Mouse (Mus musculus) hindbrain, embryonic 11.5 days (tissue): Measurements from ENCODE around the gene 1700093K21Rik. TPM values are rescaled to one million over a fixed set of nuclear protein-coding genes. Genes with fewer than 3 reads are reported as not detected.
"Not testable (repeated sequence)": the region's sequence is repeated elsewhere in the genome, so short reads cannot be mapped to it uniquely, and the experiment has no call there.

Experiments used
- ATAC-seq: fragments of 200-750 bp; cut with Nextera tagmentation; 2 replicates; pipeline ENCODE4 v1.8.0; 2017; ENCODE audit warnings: mild to moderate bottlenecking, moderate TSS enrichment, moderate library complexity; ENCODE audit not compliant: low FRiP score
- DNase-seq: peaks from one replicate; pipeline ENCODE4 v3.0.0-alpha.2; 2015; ENCODE audit warnings: low spot score
- H3K27ac ChIP-seq: fragments of 300-500 bp; sonication (generic); 2 replicates; pipeline ENCODE4 v1.5.1; 2014; ENCODE audit warnings: mild to moderate bottlenecking, low read depth, low read length
- H3K27me3 ChIP-seq: fragments of 300-500 bp; sonication (generic); 2 replicates; pipeline ENCODE4 v1.6.1; 2014; ENCODE audit warnings: mild to moderate bottlenecking, low read length, moderate library complexity, mixed read lengths; ENCODE audit not compliant: control insufficient read depth, insufficient read depth
- H3K36me3 ChIP-seq: fragments of 300-500 bp; sonication (generic); 2 replicates; pipeline ENCODE4 v1.6.1; 2014; ENCODE audit warnings: mild to moderate bottlenecking, low read length, moderate library complexity, mixed read lengths; ENCODE audit not compliant: control insufficient read depth, insufficient read depth
- H3K4me1 ChIP-seq: fragments of 300-500 bp; sonication (generic); replicated peaks from 2 replicates; pipeline ENCODE4 v1.6.1; 2014; ENCODE audit warnings: low read length, mixed read lengths; ENCODE audit not compliant: control insufficient read depth, insufficient read depth
- H3K4me2 ChIP-seq: fragments of 300-500 bp; sonication (generic); replicated peaks from 2 replicates; pipeline ENCODE4 v1.6.1; 2014; ENCODE audit warnings: mild to moderate bottlenecking, low read depth, low read length
- H3K4me3 ChIP-seq: fragments of 300-500 bp; sonication (generic); 2 replicates; pipeline ENCODE4 v1.5.1; 2014; ENCODE audit warnings: low read depth, low read length
- H3K9ac ChIP-seq: fragments of 300-500 bp; sonication (generic); 2 replicates; pipeline ENCODE4 v1.6.1; 2014; ENCODE audit warnings: low read depth, low read length
- H3K9me3 ChIP-seq: fragments of 300-500 bp; sonication (generic); 2 replicates; pipeline ENCODE4 v1.6.1; 2016; ENCODE audit warnings: low read length; ENCODE audit not compliant: control insufficient read depth
- WGBS: fragments of 180-500 bp; shearing (Covaris S2); extraction: QIAGEN DNeasy Blood & Tissue Kit; methylation state at CpG from one replicate; pipeline ENCODE4 v1.1.7; 2014; 5-methylcytosine and 5-hydroxymethylcytosine counted together
- polyA plus RNA-seq: library from polyadenylated mRNA; unstranded; fragments of >200 nt; fragmentation: Nextera tagmentation; extraction: Ambion mirVana; gene quantifications from 2 replicates; pipeline ENCODE4 v1.2.1, GENCODE M21; 2014

1700093K21Rik gene
- 0.17 TPM in 1 of 2 replicates, not detected in the other for polyA plus RNA-seq

DNA sequence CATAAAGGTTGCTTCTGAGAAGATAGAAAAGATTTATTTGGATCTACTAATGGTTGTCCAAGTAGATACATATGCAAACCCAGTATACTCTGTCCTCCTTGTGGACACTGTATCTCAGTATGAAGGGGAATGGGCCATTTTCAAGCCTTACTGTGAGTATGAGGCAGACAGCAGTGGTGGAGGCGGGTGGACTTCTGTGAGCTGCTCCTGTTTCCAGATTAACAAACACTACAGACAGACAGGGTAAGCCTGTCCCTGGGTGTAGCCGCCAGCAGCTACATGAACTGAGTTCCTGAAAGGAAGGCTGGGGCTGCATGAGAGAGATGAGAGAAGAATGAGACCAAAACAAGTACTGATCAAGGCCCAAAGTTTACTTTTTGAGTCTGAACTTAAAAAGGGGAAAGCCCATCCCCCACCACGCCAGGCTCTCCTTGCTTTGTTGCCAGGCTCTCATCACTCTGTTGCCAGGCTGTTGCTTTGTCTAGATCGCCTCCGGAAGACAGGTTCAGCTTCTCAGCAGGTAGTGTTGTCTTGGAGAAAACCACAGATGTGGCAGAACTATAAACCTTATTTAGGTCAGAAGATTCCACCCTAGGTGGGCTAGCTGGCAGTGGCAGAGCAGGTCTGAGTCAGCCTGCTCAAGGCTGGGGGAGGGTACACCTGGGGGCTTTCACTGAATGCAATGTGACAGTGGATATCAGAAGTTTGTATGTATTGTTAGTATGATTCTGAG lies at the start of gene 1700093K21Rik:
TSS of gene 1700093K21Rik (minus strand) at position 683 of the 733 bp plus-strand sequence.
- WGBS: 33% methylated on average over 5 of the region's 5 CpGs
- Histone ChIP-seq H3K36me3 (no peaks in the 10 kb centered on the region), H3K9ac (no peak within 1 kb of the TSS), H3K4me2 (no peak within 1 kb of the TSS), H3K9me3 (no peaks in the 10 kb centered on the region), H3K4me3 (no peak within 1 kb of the TSS), H3K27me3 (no peaks in the 10 kb centered on the region), H3K4me1 (no peaks in the 10 kb centered on the region), H3K27ac (no peak within 1 kb of the TSS)
- ATAC-seq: no peak
- DNase-seq: no peak

DNA sequence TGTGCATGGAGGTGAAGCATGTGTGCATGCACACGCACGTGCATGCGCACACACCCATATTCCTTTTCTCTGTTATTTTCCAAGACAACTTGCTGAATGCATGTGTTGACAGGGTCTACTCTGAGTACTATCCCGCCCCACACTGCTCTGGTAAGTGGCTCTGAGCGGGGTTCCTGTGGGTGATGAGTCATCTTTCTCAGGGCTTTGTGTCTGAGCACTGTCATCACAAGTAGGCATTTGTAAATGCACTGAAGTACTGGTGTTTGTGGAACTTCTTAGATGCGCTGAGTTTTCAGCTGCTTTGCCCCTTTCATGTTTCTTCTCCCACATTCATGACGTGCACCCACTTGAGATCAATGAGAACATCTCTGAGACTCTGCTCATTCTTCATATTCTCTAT lies 49.2 kb upstream of the 1700093K21Rik start:
- ATAC-seq (no peak), DNase-seq (no peak)
- WGBS: 89% methylated on average over 7 of the region's 7 CpGs
- Histone ChIP-seq H3K9me3 (no peaks in the 10 kb centered on the region), H3K4me2 (no peak overlapping the region), H3K27ac (no peak overlapping the region), H3K4me3 (no peak overlapping the region), H3K27me3 (no peaks in the 10 kb centered on the region), H3K9ac (no peak overlapping the region), H3K36me3 (0 out of 2 replicates have a peak, but pooled peaks cover 5% of the 10 kb centered on the region), H3K4me1 (no peaks in the 10 kb centered on the region)

DNA sequence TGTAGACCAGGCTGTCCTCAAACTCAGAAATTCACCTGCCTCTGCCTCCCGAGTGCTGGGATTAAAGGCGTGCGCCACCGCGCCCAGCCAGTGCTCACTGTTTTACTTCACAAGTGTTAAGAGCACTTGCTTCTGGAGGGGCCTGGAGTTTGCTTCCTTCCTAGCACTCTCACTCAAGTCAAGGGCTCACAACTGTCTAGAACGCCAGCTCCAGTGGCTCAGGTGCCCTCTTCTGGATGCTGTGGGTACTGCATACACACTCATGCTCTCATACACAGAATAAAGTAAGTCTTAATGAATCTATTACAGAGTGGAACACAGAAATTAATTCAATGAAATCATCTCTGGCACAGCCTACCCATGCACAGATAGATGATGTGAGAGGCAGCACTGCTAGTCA lies 44.8 kb upstream of the 1700093K21Rik start:
- H3K9me3 ChIP-seq: no peaks in the 10 kb centered on the region
- no peak overlapping the region for H3K4me3 ChIP-seq
- H3K27ac ChIP-seq: no peak overlapping the region
- WGBS: 59% methylated on average over 6 of the region's 6 CpGs
- no peak overlapping the region for H3K9ac ChIP-seq
- H3K27me3 ChIP-seq: no peaks in the 10 kb centered on the region
- ATAC-seq: peak; percentile 59
- peak; percentile 86 for DNase-seq
- H3K4me2 ChIP-seq: no peak overlapping the region
- no peaks in the 10 kb centered on the region for H3K36me3 ChIP-seq
- no peaks in the 10 kb centered on the region for H3K4me1 ChIP-seq

DNA sequence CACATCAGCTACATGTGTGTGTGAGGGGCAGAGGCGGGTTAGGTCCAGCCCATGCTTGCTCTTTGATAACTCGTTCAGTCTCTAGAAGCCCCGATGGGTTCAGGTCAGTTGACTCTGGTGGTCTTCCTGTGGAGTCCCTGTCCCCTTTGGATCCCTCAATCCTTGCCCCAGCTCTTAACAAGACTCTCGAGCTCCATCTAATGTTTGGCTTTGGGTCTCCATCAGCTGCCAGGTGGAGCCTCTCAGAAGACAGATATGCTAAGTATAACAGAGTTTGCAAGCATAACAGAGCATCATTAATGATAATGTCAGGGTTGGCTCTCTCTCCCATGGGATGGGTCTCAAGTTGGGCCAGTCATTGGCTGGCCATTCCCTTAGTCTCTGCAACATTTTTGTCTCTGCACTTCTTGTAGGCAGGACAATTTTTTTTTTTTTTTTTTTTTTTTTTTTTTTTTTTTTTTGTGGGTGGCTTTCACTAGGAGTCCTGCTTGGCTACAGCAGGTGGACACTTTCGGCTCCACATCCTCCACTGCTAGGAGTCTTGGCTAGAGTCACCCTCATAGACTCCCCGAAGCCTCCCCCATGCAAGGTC lies 36.2 kb upstream of the 1700093K21Rik start:
- Histone ChIP-seq H3K4me2 (no peak overlapping the region), H3K4me3 (no peak overlapping the region), H3K27me3 (no peaks in the 10 kb centered on the region), H3K9me3 (no peaks in the 10 kb centered on the region), H3K4me1 (no peaks in the 10 kb centered on the region), H3K36me3 (no peaks in the 10 kb centered on the region), H3K27ac (no peak overlapping the region), H3K9ac (no peak overlapping the region)
- WGBS: 63% methylated on average over 6 of the region's 6 CpGs
- no peak for ATAC-seq
- DNase-seq: no peak

DNA sequence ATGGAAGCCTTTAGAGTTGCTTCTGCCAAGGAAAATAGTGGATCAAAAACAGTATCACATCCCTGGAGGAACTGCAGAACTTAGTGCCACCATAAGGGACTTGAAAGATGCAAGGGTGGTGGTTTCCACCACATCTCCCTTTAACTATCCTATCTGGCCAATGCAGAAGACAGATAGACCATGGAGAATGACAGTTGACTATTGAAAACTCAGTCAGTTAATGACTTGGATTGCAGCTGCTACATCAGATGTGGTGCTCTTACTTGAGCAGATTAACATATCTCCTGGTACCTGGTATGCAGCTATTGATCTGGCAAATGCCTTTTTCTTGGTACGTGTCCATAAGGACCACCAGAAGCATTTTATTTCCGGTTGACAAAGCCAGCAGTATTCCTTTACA lies 16.5 kb upstream of the 1700093K21Rik start:
- Histone ChIP-seq H3K4me3 (no peak overlapping the region), H3K9ac (no peak overlapping the region), H3K4me2 (no peak overlapping the region), H3K9me3 (no peaks in the 10 kb centered on the region), H3K36me3 (no peaks in the 10 kb centered on the region), H3K4me1 (no peaks in the 10 kb centered on the region), H3K27me3 (no peaks in the 10 kb centered on the region), H3K27ac (no peak overlapping the region)
- WGBS: 92% methylated on average over 2 of the region's 2 CpGs
- ATAC-seq (no peak), DNase-seq (no peak)

DNA sequence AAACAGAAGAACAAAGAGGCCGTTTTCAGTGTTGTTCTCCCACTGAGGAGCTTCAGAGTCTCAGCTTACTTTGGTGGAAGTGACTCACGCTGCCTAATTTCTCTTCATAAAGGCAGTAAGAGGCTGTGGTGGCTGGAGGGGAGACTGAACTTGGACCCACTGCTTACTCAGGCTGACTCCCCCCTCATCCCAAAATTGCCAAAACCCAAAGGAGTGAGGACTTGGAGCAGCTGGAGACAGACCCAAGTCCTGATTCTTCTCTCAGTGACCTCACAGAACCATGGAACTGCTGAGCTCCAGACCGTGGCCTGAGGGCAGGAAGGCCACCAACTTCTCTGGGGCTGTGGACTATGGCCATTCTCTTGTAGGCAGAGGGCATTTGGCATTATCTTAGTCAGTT lies 2.0 kb downstream of the 1700093K21Rik start:
- no peak overlapping the region for H3K4me2 ChIP-seq
- no peaks in the 10 kb centered on the region for H3K36me3 ChIP-seq
- H3K9ac ChIP-seq: no peak overlapping the region
- ATAC-seq (no peak), DNase-seq (no peak)
- no peaks in the 10 kb centered on the region for H3K9me3 ChIP-seq
- 73% methylated on average over 3 of the region's 3 CpGs for WGBS
- H3K27ac ChIP-seq: no peak overlapping the region
- no peaks in the 10 kb centered on the region for H3K27me3 ChIP-seq
- no peak overlapping the region for H3K4me3 ChIP-seq
- no peaks in the 10 kb centered on the region for H3K4me1 ChIP-seq

DNA sequence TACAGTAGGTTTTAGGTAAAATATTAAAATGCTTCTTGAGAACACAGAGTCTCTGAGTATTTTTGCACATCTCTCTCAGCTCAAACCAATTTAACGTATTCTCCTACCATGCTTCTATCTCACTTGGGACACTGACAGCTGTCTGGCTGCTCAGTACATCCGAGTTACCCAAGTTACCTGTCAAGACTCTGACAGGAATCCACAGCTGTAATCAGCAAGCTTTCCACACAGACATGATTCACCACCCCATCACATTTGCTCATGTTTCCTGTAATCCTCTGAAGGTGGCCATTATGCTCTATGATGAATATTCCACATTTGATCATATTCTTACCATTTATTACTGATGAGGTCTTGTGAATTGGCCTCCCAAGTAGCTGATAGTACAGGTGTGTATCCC lies 5.6 kb downstream of the 1700093K21Rik start:
- ATAC-seq (no peak), DNase-seq (no peak)
- Histone ChIP-seq H3K9me3 (no peaks in the 10 kb centered on the region), H3K36me3 (no peaks in the 10 kb centered on the region), H3K4me3 (no peak overlapping the region), H3K27ac (no peak overlapping the region), H3K4me1 (no peaks in the 10 kb centered on the region), H3K27me3 (no peaks in the 10 kb centered on the region), H3K9ac (no peak overlapping the region), H3K4me2 (no peak overlapping the region)
- 83% methylated on average over 2 of the region's 2 CpGs for WGBS

DNA sequence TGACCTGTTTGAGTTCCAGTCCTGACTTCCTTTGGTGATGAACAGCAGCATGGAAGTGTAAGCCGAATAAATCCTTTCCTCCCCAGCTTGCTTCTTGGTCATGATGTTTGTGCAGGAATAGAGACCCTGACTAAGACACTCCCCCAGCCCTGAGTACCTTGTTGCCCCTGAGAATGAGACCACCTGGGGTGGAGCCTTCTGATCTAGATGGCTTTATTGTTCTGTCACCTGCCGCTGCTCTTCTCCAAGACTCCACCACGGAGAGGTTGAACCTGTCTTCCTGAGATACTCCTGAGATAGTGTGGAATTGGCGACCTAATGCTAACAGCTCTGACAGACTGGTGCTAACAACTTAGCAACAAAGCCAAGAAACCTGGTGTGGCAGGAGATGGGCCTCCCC lies 6.2 kb downstream of the 1700093K21Rik start:
- H3K4me2 ChIP-seq, H3K4me3 ChIP-seq, H3K36me3 ChIP-seq, H3K9me3 ChIP-seq, H3K27me3 ChIP-seq, H3K9ac ChIP-seq, ATAC-seq, DNase-seq, H3K4me1 ChIP-seq, H3K27ac ChIP-seq: not testable (repeated sequence)
- 64% methylated on average over 4 of the region's 4 CpGs for WGBS

DNA sequence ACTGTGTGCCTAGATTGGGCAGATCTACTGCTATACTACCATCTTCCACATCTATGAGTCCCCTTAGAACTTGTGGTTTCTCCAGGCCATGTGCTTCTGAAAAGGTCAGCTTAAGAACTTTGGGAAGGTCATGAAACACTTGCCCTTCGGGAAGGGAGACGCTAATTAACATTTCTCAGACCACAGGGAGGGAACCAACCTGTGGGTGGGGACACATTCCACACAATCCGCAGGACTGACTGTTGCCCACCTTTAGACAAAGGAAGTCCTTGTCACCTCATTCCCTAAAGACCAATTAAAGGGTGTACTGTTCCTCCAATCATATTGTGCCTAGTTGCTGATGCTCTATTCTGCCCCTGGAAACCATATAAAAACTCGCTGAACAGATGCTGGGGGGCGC lies 16.2 kb downstream of the 1700093K21Rik start:
- 81% methylated on average over 5 of the region's 5 CpGs for WGBS
- ATAC-seq, H3K4me3 ChIP-seq, H3K9ac ChIP-seq, H3K36me3 ChIP-seq, H3K4me2 ChIP-seq, H3K9me3 ChIP-seq, H3K4me1 ChIP-seq, H3K27me3 ChIP-seq, DNase-seq, H3K27ac ChIP-seq: not testable (repeated sequence)
